Mouse (Mus musculus): ENCODE measurements around the gene Wnt5b.

Gene Wnt5b

GRCm38 (mm10) chr6:119491997-119492629 lies 52.0 kb downstream of the Wnt5b start:
- in situ Hi-C loops (cut with MboI; ENCODE audit: low pct_unique_long_range_greater_than_20kb in 1 of 2, low sequenced_read_pairs in 2 of 2, unreplicated experiment in 1 of 2) = loop anchor here in 1 of 2 experiments (10.0 kb wide), 1 partner anchor 703 kb away; no protein-coding TSS in a partner anchor

GRCm38 (mm10) chr6:119491006-119491405 lies 53.1 kb downstream of the Wnt5b start:
- in situ Hi-C loops (cut with MboI; ENCODE audit: low pct_unique_long_range_greater_than_20kb in 1 of 2, low sequenced_read_pairs in 2 of 2, unreplicated experiment in 1 of 2) = loop anchor here in 1 of 2 experiments (10.0 kb wide), 1 partner anchor 704 kb away; no protein-coding TSS in a partner anchor

DNA sequence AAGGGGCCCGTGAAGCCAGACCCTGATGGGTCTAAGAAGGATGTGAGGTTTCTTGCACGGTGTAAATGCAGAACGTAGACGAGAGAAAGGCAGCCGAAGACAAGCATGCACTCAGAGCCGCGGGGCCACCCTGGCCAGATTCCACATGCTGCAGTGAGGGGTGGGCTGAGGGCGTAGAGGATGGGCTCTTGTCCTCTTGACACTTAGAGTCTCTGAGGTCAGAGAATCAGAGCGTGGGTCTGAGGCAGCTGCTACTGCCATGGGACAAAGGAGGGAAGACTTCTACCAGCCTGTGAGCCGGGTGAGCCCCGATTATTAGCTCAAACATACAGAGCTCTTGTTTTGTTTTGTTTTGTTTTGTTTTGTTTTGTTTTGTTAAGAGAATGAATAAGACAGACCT lies 53.6 kb downstream of the Wnt5b start:
- in situ Hi-C loops (cut with MboI; ENCODE audit: low pct_unique_long_range_greater_than_20kb in 1 of 2, low sequenced_read_pairs in 2 of 2, unreplicated experiment in 1 of 2) = loop anchor here in 1 of 2 experiments (10.0 kb wide), 1 partner anchor 704 kb away; no protein-coding TSS in a partner anchor

DNA sequence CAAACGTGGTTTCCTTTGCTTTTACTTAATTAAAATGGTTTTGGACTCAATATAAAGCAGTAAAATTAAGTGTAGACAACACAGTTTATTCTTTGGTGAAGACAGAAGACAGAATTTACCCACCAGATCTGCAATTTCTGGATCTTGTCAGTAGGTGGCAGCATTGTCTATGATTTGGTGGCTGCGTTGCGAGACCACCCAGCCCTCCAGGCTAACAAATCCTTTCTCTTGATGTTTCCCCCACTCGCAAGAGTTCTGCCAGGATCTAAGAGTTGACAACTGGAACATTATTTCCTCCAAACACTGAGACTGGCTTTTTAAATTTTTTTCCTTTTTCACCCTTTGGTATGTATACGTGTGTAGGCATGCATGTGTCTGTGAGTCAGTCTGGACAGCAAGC lies 54.4 kb downstream of the Wnt5b start:
- in situ Hi-C loops (cut with MboI; ENCODE audit: low pct_unique_long_range_greater_than_20kb in 1 of 2, low sequenced_read_pairs in 2 of 2, unreplicated experiment in 1 of 2) = loop anchor here (10.0 kb wide), 2 partner anchors 415 to 705 kb away; partner anchors contain the start of gene Rad52 (in 1 of the 2)

DNA sequence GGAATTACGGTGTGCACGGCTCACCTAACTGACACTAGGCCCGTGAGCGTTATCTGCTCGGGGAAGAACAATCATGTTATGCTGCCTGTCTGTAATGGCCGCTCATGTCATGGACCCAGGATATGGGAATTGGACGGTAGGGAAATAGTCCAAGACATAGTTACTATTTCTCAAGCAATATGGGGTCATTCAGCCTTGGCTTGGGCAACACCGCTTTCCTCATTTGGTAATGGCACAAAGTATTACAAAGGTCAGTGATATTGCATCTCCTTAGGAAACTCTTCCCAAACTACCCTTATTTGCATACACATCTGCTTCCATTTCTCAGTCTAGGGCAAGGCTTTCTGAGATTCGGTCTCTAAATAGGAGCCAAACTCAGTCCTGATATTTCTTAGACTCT lies 56.5 kb downstream of the Wnt5b start:
- in situ Hi-C loops (cut with MboI; ENCODE audit: low pct_unique_long_range_greater_than_20kb in 1 of 2, low sequenced_read_pairs in 2 of 2, unreplicated experiment in 1 of 2) = loop anchor here in 1 of 2 experiments (10.0 kb wide), 1 partner anchor 417 kb away; the partner anchor contains the start of gene Rad52

GRCm38 (mm10) chr6:119487085-119487458 lies 57.1 kb downstream of the Wnt5b start:
- in situ Hi-C loops (cut with MboI; ENCODE audit: low pct_unique_long_range_greater_than_20kb in 1 of 2, low sequenced_read_pairs in 2 of 2, unreplicated experiment in 1 of 2) = loop anchor here in 1 of 2 experiments (10.0 kb wide), 1 partner anchor 418 kb away; the partner anchor contains the start of gene Rad52

GRCm38 (mm10) chr6:119486381-119487084 lies 57.6 kb downstream of the Wnt5b start:
- in situ Hi-C loops (cut with MboI; ENCODE audit: low pct_unique_long_range_greater_than_20kb in 1 of 2, low sequenced_read_pairs in 2 of 2, unreplicated experiment in 1 of 2) = loop anchor here in 1 of 2 experiments (10.0 kb wide), 1 partner anchor 418 kb away; the partner anchor contains the start of gene Rad52

GRCm38 (mm10) chr6:119485486-119485885 lies 58.7 kb downstream of the Wnt5b start:
- in situ Hi-C loops (cut with MboI; ENCODE audit: low pct_unique_long_range_greater_than_20kb in 1 of 2, low sequenced_read_pairs in 2 of 2, unreplicated experiment in 1 of 2) = loop anchor here in 1 of 2 experiments (10.0 kb wide), 1 partner anchor 419 kb away; the partner anchor contains the start of gene Rad52

- in situ Hi-C loops (cut with MboI; ENCODE audit: low pct_unique_long_range_greater_than_20kb in 1 of 2, low sequenced_read_pairs in 2 of 2, unreplicated experiment in 1 of 2) = loop anchor here in 1 of 2 experiments (10.0 kb wide), 1 partner anchor 422 kb away; the partner anchor contains the start of gene Rad52
These were observed 61.1 kb downstream of the Wnt5b start for GRCm38 (mm10) chr6:119482958-119483600.

GRCm38 (mm10) chr6:119481741-119482390 lies 62.3 kb downstream of the Wnt5b start:
- in situ Hi-C loops (cut with MboI; ENCODE audit: low pct_unique_long_range_greater_than_20kb in 1 of 2, low sequenced_read_pairs in 2 of 2, unreplicated experiment in 1 of 2) = loop anchor here in 1 of 2 experiments (10.0 kb wide), 1 partner anchor 423 kb away; the partner anchor contains the start of gene Rad52

DNA sequence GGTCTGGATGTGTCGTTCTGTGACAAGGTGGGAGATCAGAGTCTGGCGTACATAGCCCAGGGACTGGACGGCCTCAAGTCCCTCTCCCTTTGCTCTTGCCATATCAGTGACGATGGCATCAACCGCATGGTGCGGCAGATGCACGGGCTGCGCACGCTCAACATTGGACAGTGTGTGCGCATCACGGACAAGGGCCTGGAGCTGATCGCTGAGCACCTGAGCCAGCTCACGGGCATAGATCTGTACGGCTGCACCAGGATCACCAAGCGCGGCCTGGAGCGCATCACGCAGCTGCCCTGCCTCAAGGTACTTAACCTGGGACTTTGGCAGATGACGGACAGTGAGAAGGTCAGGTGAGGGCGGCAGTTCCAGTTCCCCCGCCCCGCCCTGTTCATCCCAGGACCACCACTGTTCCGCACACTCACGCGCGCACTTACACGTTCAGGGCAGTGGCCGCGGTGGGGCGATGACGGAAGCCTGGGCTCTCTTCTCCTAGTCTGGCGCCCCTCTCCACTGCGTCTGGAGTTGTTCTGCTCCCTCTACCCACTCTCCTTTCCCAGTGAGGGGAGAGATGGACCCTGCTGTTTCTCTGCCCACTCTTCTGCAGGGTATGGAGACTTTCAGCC lies 63.3 kb downstream of the Wnt5b start:
- in situ Hi-C loops (cut with MboI; ENCODE audit: low pct_unique_long_range_greater_than_20kb in 1 of 2, low sequenced_read_pairs in 2 of 2, unreplicated experiment in 1 of 2) = loop anchor here in 1 of 2 experiments (10.0 kb wide), 1 partner anchor 424 kb away; the partner anchor contains the start of gene Rad52

- in situ Hi-C loops (cut with MboI; ENCODE audit: low pct_unique_long_range_greater_than_20kb in 1 of 2, low sequenced_read_pairs in 2 of 2, unreplicated experiment in 1 of 2) = loop anchor here in 1 of 2 experiments (10.0 kb wide), 1 partner anchor 425 kb away; the partner anchor contains the start of gene Rad52
These were observed 64.1 kb downstream of the Wnt5b start for GRCm38 (mm10) chr6:119479876-119480705.

DNA sequence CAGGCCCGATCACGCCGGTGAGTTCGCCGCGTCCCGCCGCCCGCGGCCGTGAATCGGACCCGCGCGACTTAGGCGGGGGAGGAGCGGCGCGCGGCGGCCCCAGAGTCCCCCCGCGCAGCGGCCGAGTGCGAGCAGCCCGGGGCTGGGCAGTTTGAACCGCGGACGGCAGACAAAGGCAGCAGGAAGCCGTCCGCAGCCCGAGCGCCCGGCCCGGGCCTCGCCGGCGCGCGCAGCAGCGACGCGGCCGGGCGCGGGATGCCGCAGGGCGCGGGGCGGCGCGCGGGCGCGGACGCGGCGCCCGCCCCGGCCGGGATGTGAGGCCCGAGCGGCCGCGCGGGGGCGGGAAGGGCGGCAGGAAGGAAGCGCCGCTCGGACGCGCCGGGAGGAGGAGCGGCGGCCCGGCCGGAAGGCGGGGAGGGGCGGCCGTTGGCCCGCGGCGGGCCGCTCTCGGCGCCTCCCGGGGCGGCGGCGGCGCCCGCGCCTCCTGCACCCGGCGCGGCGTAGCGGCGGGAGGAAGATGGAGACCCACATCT lies 64.7 kb downstream of the Wnt5b start, which contains the start of gene Fbxl14:
Fbxl14 (plus strand) TSS at position 326 of the 533 bp plus-strand sequence.
- in situ Hi-C loops (cut with MboI; ENCODE audit: low pct_unique_long_range_greater_than_20kb in 1 of 2, low sequenced_read_pairs in 2 of 2, unreplicated experiment in 1 of 2) = no loop called here

DNA sequence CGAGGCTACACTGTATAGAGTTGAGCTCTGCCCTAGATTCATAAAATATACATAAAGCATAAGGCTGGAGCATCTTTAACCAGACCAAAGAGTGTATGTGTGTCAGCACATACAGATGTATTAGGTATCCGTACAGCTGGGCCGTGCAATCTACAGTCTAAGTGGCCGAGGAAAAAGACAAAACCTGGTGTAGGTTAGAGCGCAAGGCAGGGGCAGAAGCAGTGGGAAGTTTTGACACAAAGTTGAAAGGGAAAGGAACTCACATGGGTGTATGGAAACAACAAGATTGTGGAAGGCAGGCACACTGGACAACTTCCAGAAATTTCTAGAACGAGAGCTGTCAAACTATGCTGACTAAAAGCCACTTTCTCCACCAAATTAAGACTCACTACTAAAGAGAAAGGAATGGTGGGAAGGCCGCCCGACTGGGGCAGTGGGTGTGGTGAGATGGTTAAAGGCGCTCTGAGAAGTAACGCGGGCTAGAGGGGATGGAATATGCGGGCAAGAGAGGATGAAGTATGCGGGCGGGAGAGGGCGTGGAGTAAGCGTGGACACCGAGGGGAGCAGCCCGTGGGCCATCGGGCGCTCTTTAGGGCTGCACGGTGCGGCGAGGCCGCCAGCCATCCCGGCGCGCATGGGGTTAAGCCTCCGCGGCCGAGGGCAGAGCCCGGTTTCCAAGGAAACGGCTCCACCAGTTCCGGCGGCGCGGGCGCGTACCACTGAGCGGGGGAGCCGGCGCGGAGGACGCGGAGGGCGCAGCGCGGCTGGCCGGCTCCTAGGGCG lies 65.4 kb downstream of the Wnt5b start:
- in situ Hi-C loops (cut with MboI; ENCODE audit: low pct_unique_long_range_greater_than_20kb in 1 of 2, low sequenced_read_pairs in 2 of 2, unreplicated experiment in 1 of 2) = no loop called here

- in situ Hi-C loops (cut with MboI; ENCODE audit: low pct_unique_long_range_greater_than_20kb in 1 of 2, low sequenced_read_pairs in 2 of 2, unreplicated experiment in 1 of 2) = no loop called here
These were observed 66.3 kb downstream of the Wnt5b start for GRCm38 (mm10) chr6:119477686-119478310.
